Mouse (Mus musculus): Measurements from ENCODE around the gene Tppp3.

DNA sequence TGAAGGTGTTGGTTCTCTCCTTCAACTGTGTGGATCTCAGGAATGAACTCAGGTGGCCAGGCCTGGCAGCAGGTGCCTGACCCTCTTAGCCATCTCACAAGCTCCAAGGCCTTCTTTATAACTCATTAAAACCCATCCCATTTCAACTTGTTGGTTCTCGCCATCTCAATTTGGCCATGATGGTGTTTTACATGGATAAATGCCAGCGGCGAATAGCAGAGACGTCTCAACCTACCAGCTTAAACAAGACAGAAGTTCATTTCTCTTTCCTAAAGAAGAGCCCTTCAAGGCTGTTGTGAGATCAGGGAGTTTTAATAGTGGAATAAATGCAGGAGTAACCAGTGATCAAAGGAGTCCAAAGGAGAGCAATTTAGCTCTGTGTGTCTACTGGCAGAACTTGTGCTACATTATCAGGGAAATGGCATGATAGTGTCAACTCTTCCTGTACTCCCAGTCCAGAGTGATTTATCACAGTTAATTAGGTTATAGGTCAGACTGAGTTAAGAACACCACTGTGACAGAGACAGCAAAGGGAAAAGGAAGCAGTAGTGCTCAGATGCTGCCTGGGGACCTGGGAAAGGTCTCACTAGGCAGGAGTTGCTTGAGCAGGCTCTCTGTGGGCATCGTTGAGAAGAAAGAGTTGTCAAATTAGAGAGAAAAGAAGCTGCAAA, 34.1 kb downstream of the Tppp3 start:
- TF ChIP-seq CTCF (conservative IDR thresholded peaks at IDR 0.05; ENCODE audit: low read length) (no peak), POU5F1 (IDR thresholded peaks at IDR 0.05; ENCODE audit: borderline replicate concordance, low read length) (no peak)

Measured in E14TG2a.4 (cell line).